Mouse (Mus musculus): ENCODE measurements at regions not wholly inside any gene's neighbourhood (a gene's known extent, or its start where the extent isn't known, plus 50 kb on each side); places are given as distances from the start of the nearest gene placed in this dataset.

DNA sequence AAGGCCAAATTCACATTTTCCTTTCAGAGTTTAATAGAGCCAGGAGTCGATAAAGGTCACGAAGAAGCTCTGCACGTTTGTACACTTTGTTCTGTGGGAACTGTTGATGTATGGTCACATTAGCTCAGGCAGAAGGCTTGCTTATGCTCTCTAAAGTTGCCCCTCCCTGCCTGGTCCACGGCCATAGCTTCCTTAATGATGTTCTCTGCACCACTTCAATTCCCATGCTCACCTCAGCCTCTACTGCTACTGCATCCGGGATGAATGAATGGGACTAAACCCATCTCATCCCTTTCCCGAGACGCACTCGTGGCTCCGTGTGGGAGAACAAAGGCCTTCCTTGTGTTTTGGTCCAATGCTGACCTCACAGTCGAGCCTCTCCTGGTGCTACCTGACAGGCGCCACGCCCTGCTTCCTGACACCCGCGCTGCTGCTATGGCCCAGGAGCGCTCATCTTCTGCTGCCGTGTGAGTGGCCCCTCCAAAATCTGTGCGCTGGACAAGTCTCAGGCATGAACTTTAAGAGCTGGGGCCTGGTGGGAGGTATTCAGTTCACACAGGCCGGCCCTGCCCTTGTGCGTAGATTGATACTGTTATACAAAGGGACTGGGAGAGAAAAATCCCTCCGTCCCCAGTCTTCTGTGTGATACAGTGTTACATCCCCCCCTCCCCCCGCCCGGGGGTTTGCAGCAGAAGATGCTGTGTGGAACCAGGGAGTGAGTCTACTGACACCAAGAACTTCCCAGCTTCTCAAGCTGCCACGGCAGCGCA, 386.3 kb upstream of the Trpc7 start:
- TF ChIP-seq EP300 (IDR thresholded peaks at IDR 0.05; ENCODE audit: low read depth) = no peak
- TF ChIP-seq CTCF (IDR thresholded peaks at IDR 0.05; ENCODE audit: low read depth) = no peak
